Mouse (Mus musculus) hindbrain, embryonic 15.5 days (tissue): ENCODE results near the gene Phlpp1. TPM values are rescaled to one million over a fixed set of nuclear protein-coding genes. Genes with fewer than 3 reads are reported as not detected.

Source experiments
- ATAC-seq: fragments of 200-750 bp; cut with Nextera tagmentation; 2 replicates; pipeline ENCODE4 v1.8.0; 2017; ENCODE audit warnings: low read depth, moderate number of reproducible peaks, moderate TSS enrichment; ENCODE audit not compliant: low FRiP score
- H3K27ac ChIP-seq: fragments of 300-500 bp; sonication (generic); replicated peaks from 2 replicates; pipeline ENCODE4 v1.5.1; 2015; ENCODE audit warnings: mild to moderate bottlenecking, inconsistent platforms
- H3K27me3 ChIP-seq: fragments of 300-500 bp; sonication (generic); 2 replicates; pipeline ENCODE4 v1.6.1; 2015; ENCODE audit warnings: control low read depth, inconsistent platforms
- H3K36me3 ChIP-seq: fragments of 300-500 bp; sonication (generic); 2 replicates; pipeline ENCODE4 v1.6.1; 2015; ENCODE audit warnings: control low read depth, inconsistent platforms
- H3K4me1 ChIP-seq: fragments of 300-500 bp; sonication (generic); replicated peaks from 2 replicates; pipeline ENCODE4 v1.6.1; 2015; ENCODE audit warnings: control low read depth, inconsistent platforms
- H3K4me2 ChIP-seq: fragments of 300-500 bp; sonication (generic); 2 replicates; pipeline ENCODE4 v1.6.1; 2015; ENCODE audit warnings: moderate library complexity, mild to moderate bottlenecking, inconsistent platforms
- H3K4me3 ChIP-seq: fragments of 300-500 bp; sonication (generic); 2 replicates; pipeline ENCODE4 v1.5.1; 2015; ENCODE audit warnings: mild to moderate bottlenecking, inconsistent platforms
- H3K9ac ChIP-seq: fragments of 300-500 bp; sonication (generic); 2 replicates; pipeline ENCODE4 v1.6.1; 2015; ENCODE audit warnings: inconsistent platforms
- H3K9me3 ChIP-seq: fragments of 300-500 bp; sonication (generic); 2 replicates; pipeline ENCODE4 v1.6.1; 2016; ENCODE audit warnings: control low read depth, inconsistent platforms
- WGBS: fragments of 180-500 bp; shearing (Covaris S2); methylation state at CpG from one replicate; pipeline ENCODE4 v1.1.7; 2015; 5-methylcytosine and 5-hydroxymethylcytosine counted together
- polyA plus RNA-seq: library from polyadenylated mRNA; unstranded; fragments of >200 nt; fragmentation: Nextera tagmentation; extraction: Ambion mirVana; gene quantifications from 2 replicates; pipeline ENCODE4 v1.2.1, GENCODE M21; 2015

The Phlpp1 gene
- polyA plus RNA-seq, 1 experiment from 2014 or later: 8.1 TPM

- Histone ChIP-seq H3K27ac (no peak overlapping the region; the same call in 1 of the 2 replicates), H3K4me2 (no peak overlapping the region), H3K9me3 (no peaks in the 10 kb centered on the region), H3K9ac (no peak overlapping the region), H3K27me3 (no peaks in the 10 kb centered on the region), H3K4me3 (no peak overlapping the region), H3K4me1 (0 out of 2 replicates have a peak, but pooled peaks cover 7% of the 10 kb centered on the region), H3K36me3 (no peaks in the 10 kb centered on the region)
- 70% methylated on average over 3 of the region's 3 CpGs for WGBS
- ATAC-seq: peak; percentile 61; the same call in 1 of the 2 replicates
Measured at GRCm38 (mm10) chr1:106231805-106232459, 60.4 kb downstream of the Phlpp1 start.

- Histone ChIP-seq H3K27ac (no peak overlapping the region; the same call in 1 of the 2 replicates), H3K4me3 (no peak overlapping the region), H3K4me1 (0 out of 2 replicates have a peak, but pooled peaks cover 7% of the 10 kb centered on the region), H3K36me3 (no peaks in the 10 kb centered on the region), H3K9me3 (no peaks in the 10 kb centered on the region), H3K27me3 (no peaks in the 10 kb centered on the region), H3K4me2 (no peak overlapping the region), H3K9ac (no peak overlapping the region)
- no peak for ATAC-seq
- 73% methylated on average over 4 of the region's 4 CpGs for WGBS
Measured at GRCm38 (mm10) chr1:106232460-106232850, 60.9 kb downstream of the Phlpp1 start.

- Histone ChIP-seq H3K9ac (no peak overlapping the region), H3K36me3 (no peaks in the 10 kb centered on the region), H3K27ac (no peak overlapping the region), H3K27me3 (no peaks in the 10 kb centered on the region), H3K4me3 (no peak overlapping the region), H3K4me2 (no peak overlapping the region), H3K9me3 (no peaks in the 10 kb centered on the region), H3K4me1 (peaks cover 21% of the 10 kb centered on the region)
- no peak for ATAC-seq
Measured at GRCm38 (mm10) chr1:106236986-106237385, 65.4 kb downstream of the Phlpp1 start.

GRCm38 (mm10) chr1:106240116-106240685, 68.6 kb downstream of the Phlpp1 start:
- H3K9ac ChIP-seq: no peak overlapping the region
- H3K27me3 ChIP-seq: no peaks in the 10 kb centered on the region
- H3K27ac ChIP-seq: 0 out of 2 replicates have a peak overlapping the region, but pooled peaks have one; percentile 60
- H3K9me3 ChIP-seq: no peaks in the 10 kb centered on the region
- ATAC-seq: no peak
- no peak overlapping the region for H3K4me2 ChIP-seq
- H3K4me3 ChIP-seq: no peak overlapping the region
- WGBS: 70% methylated on average over 7 of the region's 7 CpGs
- no peaks in the 10 kb centered on the region for H3K36me3 ChIP-seq
- H3K4me1 ChIP-seq: peaks cover 21% of the 10 kb centered on the region

- Histone ChIP-seq H3K9ac (no peak overlapping the region), H3K36me3 (no peaks in the 10 kb centered on the region), H3K9me3 (no peaks in the 10 kb centered on the region), H3K27me3 (no peaks in the 10 kb centered on the region), H3K4me2 (no peak overlapping the region), H3K4me1 (peaks cover 20% of the 10 kb centered on the region), H3K4me3 (no peak overlapping the region), H3K27ac (peak overlapping the region; percentile 60)
- 62% methylated on average over 1 of the region's 1 CpGs for WGBS
- peak; percentile 62; the same call in 1 of the 2 replicates for ATAC-seq
Measured at GRCm38 (mm10) chr1:106241059-106241458, 69.5 kb downstream of the Phlpp1 start.

- Histone ChIP-seq H3K36me3 (no peaks in the 10 kb centered on the region), H3K4me3 (no peak overlapping the region), H3K4me2 (no peak overlapping the region), H3K4me1 (peaks cover 20% of the 10 kb centered on the region), H3K27ac (0 out of 2 replicates have a peak overlapping the region, but pooled peaks have one; percentile 20), H3K9me3 (no peaks in the 10 kb centered on the region), H3K9ac (no peak overlapping the region), H3K27me3 (no peaks in the 10 kb centered on the region)
- 40% methylated on average over 2 of the region's 2 CpGs for WGBS
- ATAC-seq: no peak
Measured at GRCm38 (mm10) chr1:106242129-106242528, 70.6 kb downstream of the Phlpp1 start.

GRCm38 (mm10) chr1:106243371-106243770, 71.8 kb downstream of the Phlpp1 start:
- Histone ChIP-seq H3K27me3 (no peaks in the 10 kb centered on the region), H3K27ac (0 out of 2 replicates have a peak overlapping the region, but pooled peaks have one; percentile 15), H3K9ac (no peak overlapping the region), H3K9me3 (no peaks in the 10 kb centered on the region), H3K4me3 (no peak overlapping the region), H3K4me2 (no peak overlapping the region), H3K4me1 (peaks cover 20% of the 10 kb centered on the region), H3K36me3 (peaks cover 3% of the 10 kb centered on the region; the same call in 1 of the 2 replicates)
- no peak; the same call in 1 of the 2 replicates for ATAC-seq
- WGBS: 67% methylated on average over 1 of the region's 1 CpGs

GRCm38 (mm10) chr1:106244245-106244644, 72.7 kb downstream of the Phlpp1 start:
- no peak overlapping the region for H3K27ac ChIP-seq
- H3K27me3 ChIP-seq: no peaks in the 10 kb centered on the region
- H3K4me1 ChIP-seq: peaks cover 20% of the 10 kb centered on the region
- H3K4me2 ChIP-seq: no peak overlapping the region
- H3K9me3 ChIP-seq: no peaks in the 10 kb centered on the region
- whole genome bisulfite sequencing: 91% methylated on average over 3 of the region's 3 CpGs
- no peak overlapping the region for H3K9ac ChIP-seq
- ATAC-seq: no peak
- H3K36me3 ChIP-seq: peaks cover 3% of the 10 kb centered on the region; the same call in 1 of the 2 replicates
- H3K4me3 ChIP-seq: no peak overlapping the region

- H3K4me2 ChIP-seq: no peak overlapping the region
- no peak overlapping the region for H3K27ac ChIP-seq
- H3K36me3 ChIP-seq: no peaks in the 10 kb centered on the region
- H3K9me3 ChIP-seq: peaks cover 3% of the 10 kb centered on the region; the same call in 1 of the 2 replicates
- H3K27me3 ChIP-seq: no peaks in the 10 kb centered on the region
- H3K4me1 ChIP-seq: no peaks in the 10 kb centered on the region
- ATAC-seq: no peak
- H3K9ac ChIP-seq: no peak overlapping the region
- WGBS: 97% methylated on average over 1 of the region's 1 CpGs
- H3K4me3 ChIP-seq: no peak overlapping the region
Measured at GRCm38 (mm10) chr1:106254047-106254446, 82.5 kb downstream of the Phlpp1 start.

- WGBS: 81% methylated on average over 1 of the region's 1 CpGs
- no peaks in the 10 kb centered on the region for H3K36me3 ChIP-seq
- H3K4me2 ChIP-seq: no peak overlapping the region
- no peak overlapping the region for H3K4me3 ChIP-seq
- H3K4me1 ChIP-seq: peaks cover 10% of the 10 kb centered on the region
- no peak overlapping the region for H3K27ac ChIP-seq
- no peaks in the 10 kb centered on the region for H3K9me3 ChIP-seq
- ATAC-seq: no peak
- H3K27me3 ChIP-seq: no peaks in the 10 kb centered on the region
- H3K9ac ChIP-seq: no peak overlapping the region
Measured at GRCm38 (mm10) chr1:106257176-106257575, 85.6 kb downstream of the Phlpp1 start.

- 90% methylated on average over 6 of the region's 6 CpGs for WGBS
- H3K9me3 ChIP-seq: no peaks in the 10 kb centered on the region
- ATAC-seq: no peak
- no peak overlapping the region for H3K9ac ChIP-seq
- peaks cover 16% of the 10 kb centered on the region for H3K4me1 ChIP-seq
- H3K4me3 ChIP-seq: no peak overlapping the region
- H3K27ac ChIP-seq: no peak overlapping the region
- H3K27me3 ChIP-seq: no peaks in the 10 kb centered on the region
- H3K36me3 ChIP-seq: no peaks in the 10 kb centered on the region
- no peak overlapping the region for H3K4me2 ChIP-seq
Measured at GRCm38 (mm10) chr1:106268028-106268799, 96.7 kb downstream of the Phlpp1 start.

- Histone ChIP-seq H3K27me3 (no peaks in the 10 kb centered on the region), H3K4me3 (no peak overlapping the region), H3K36me3 (no peaks in the 10 kb centered on the region), H3K9ac (no peak overlapping the region), H3K4me1 (peaks cover 24% of the 10 kb centered on the region), H3K4me2 (no peak overlapping the region), H3K27ac (no peak overlapping the region), H3K9me3 (no peaks in the 10 kb centered on the region)
- no peak for ATAC-seq
- WGBS: 15% methylated on average over 4 of the region's 4 CpGs
Measured at GRCm38 (mm10) chr1:106269337-106269736, 97.8 kb downstream of the Phlpp1 start.
